Mouse (Mus musculus) MEL-GATA-1-ER (cell line): Measurements from ENCODE around the gene Tmem82.

Source experiments
- DNase-seq: peaks from one replicate; pipeline ENCODE4 v3.0.0-alpha.2; 2012; ENCODE audit warnings: low read depth; ENCODE audit errors: extremely low read depth

The Tmem82 gene

GRCm38 (mm10) chr4:141641961-141642811 lies 23.8 kb upstream of the Tmem82 start:
- DNase-seq: no peak

- no peak for DNase-seq
Measured at GRCm38 (mm10) chr4:141641353-141641771, 22.9 kb upstream of the Tmem82 start.

DNA sequence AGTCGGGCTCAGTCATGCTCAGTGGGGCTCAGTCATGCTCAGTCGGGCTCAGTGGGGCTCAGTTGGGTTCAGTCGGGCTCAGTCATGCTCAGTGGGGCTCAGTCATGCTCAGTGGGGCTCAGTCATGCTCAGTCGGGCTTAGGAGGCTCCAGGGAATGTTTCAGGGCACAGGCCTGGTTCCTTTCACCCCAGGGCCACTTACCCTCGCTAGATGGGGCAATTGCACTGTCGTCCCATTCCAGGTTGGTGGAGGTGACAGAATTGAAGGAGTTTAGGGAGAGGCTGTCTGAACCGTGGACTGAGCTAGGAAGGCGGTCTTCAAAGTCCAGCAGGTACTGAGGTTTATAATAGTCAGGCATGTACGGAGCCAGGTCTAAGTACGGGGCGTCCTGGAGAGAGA lies 21.0 kb upstream of the Tmem82 start:
- no peak for DNase-seq

DNA sequence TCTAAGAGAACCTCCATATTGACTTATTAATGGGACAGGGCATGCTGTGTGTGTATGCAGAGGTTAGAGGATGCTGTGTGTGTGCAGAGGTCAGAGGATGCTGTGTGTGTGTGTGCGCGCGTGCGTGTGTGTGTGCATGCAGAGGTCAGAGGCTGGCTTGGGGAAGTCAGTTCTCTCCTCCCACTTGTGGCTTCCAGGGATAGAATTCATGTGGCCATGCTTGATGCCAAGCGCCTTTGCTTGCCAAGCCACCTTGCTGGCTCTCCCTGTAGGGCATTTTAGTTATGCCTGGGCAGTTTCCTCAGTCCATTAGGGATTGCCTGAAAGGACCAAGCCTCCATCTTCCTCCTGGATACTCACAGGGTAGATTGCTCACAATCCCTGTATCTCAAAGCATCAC lies 18.3 kb upstream of the Tmem82 start:
- no peak for DNase-seq

DNA sequence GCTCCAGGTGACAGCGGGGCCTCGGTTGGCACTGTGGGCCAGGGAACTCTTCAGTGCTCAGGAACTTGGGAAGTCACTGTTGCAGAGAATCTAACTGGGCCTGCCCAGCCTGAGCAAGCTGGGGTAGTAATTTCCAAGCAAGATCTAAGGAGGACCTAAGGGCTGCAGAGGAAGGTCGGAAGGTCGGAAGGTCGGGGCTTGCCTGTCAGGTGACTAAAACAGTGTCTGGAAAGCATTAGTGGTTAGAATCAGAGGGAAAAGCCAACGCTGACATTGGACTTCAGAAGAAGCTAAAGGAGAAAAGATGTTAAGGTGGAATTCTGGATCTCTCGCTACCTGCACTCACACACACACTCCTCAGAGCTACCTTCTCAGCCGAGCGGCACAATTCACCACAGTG lies 17.6 kb upstream of the Tmem82 start:
- no peak for DNase-seq

DNA sequence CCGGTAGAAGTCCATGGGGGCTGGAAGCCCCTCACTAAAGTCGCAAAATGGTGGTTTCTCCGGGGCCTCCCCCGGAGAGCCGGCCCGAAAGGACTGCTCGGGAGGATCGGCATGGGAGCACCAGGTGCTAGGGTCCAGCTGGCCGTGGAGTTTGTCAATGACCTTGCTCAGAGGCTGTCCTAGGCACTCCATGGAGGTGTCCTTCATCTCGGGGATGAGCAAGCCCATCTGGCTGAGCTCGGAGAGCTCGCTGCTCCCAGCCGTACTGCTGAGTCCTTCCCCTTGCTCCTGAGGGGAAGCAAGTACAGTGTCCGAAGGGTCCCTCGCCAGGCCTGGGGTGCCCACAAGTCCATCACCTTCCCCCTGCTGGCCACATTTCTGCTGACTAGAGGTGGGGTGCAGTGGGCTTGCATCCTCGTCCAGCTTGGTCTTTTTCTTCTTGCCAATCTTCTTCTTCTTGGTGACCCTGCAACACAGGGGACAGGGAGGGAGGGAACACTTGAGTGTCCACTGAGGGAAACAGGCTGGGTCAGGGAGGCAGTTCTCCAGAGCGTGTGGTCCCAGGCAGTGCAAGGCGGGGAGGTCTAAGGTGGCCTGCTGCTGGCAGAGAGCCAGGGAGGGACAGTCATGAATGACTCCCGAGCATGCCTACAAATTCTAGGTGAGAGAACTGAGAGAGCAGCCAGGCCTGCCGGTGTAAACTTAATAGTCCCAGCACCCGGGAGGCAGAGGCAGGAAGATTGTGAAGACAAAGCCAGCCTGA lies 13.9 kb upstream of the Tmem82 start:
- no peak for DNase-seq

DNA sequence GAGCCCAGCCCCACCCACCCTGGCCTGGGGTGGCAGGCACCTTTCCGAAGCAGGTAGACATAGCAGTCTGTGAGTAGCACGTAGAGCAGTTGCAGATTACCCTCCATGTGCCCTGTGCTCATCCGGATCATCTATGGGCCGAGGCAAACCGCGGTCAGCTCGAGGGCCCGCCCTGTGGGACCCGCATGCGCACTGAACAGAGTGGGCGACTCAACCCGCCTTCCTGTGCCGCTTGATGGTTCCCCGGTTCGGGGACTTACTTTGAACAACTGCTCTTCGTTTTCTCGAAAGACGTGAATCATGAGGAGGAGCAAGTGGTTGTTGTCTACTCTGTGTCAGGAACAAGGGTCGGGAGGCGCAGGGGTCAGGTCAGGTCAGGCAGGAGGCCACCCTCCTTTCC lies 12.8 kb upstream of the Tmem82 start:
- DNase-seq: no peak

GRCm38 (mm10) chr4:141630021-141630420 lies 11.6 kb upstream of the Tmem82 start:
- DNase-seq: no peak

DNA sequence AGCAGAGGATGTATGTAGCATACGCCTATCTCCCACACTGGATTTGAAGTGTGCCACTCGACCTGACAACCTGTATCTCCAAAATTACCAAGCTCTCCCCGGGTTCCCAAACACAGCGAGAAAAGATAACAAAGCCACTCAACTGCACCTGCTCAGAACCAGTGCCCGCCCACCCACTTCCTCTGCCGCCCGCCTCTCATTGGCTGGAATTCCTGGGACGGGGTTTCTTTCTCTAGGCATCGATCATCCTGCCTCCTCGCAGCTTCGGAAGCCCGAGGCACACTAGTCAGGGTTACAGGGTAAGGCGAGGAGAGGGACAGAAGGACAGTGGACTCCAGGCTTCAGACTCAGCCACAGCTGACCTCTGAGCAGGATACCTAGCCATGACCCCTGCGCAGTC lies 10.2 kb upstream of the Tmem82 start:
- no peak for DNase-seq

GRCm38 (mm10) chr4:141627502-141627901 lies 9.1 kb upstream of the Tmem82 start:
- no peak for DNase-seq

GRCm38 (mm10) chr4:141625774-141626550 lies 7.5 kb upstream of the Tmem82 start:
- DNase-seq: no peak

DNA sequence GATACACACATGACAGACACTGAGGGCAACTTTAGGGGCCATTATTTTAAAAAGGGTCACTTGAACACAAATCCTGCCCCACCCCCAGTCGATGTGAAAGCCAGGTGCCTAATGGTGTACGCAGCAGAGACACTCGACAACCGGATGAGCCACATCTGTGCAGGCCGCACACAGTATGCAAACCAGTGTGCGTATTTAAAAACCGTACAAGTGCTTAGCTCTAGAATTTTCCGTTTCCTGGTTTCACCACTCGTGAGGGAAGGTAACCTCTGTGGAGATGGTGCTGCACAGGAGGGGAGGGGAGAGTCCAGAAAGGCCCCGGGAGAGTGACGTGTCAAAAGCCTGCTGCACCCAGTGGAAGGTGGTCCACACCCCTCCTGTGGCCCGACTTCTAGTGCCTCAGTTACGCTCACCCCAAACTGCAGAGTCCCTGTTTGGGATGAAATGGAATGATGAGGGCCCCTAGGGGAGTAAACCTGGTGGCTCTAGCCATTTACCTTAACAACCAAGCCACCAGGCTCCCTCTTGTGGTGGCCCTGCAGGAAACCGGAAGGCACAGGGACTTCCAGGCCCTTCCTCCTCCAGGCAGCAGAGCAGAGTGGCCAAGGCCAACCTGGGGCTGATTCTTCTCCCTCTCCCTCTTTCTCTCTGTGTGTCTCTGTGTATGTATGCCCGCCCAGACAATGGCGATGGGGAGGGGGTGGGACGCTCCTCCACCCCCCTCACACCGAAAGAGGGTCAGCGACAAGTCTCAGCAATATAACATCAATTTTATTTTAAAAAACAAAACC lies 6.7 kb upstream of the Tmem82 start:
- DNase-seq: no peak

- DNase-seq: no peak
Measured at GRCm38 (mm10) chr4:141624134-141624533, 5.7 kb upstream of the Tmem82 start.

GRCm38 (mm10) chr4:141623666-141624065 lies 5.2 kb upstream of the Tmem82 start, which contains the start of gene Slc25a34:
Gene Slc25a34, minus strand, starts transcription at chr4:141623821.
- DNase-seq: no peak

DNA sequence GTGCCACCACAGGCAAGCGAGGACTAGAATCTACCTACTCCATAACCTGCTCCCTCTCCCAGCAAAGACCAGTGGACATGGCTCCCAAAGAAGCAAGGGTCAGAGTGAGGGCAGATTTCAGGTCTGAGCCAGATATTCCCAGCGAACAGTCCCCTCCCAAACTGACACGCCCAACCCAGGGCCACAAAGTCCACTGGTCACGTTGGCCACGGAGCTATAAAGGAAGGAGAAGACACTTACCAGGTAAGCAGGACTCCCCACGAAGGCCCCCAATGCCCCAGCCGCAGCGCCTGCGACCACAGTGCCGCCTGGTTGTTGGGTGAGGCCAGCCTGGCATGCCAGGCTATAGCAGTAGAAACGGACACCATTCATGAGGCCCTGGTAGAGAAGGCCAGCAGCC lies 4.6 kb upstream of the Tmem82 start:
- DNase-seq: no peak

DNA sequence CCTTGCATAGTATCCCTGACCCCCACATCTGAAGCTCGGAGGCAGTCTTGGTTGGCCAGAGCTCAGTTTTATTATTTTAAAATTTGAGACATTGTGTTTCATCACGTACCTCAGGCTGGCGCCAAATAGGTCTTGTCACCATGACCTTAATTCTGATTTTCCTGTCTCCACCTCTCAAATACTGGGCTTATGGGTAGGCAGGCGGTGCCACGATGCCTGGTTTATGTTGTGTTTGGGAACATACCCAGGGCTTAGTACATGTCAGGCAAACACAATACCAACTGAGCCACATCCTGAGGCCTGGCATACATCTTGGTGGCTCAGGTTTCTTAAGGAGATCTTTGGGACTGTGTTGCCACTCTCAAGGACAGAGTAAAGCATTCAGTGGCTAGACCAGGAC lies 4.1 kb upstream of the Tmem82 start:
- no peak for DNase-seq

DNA sequence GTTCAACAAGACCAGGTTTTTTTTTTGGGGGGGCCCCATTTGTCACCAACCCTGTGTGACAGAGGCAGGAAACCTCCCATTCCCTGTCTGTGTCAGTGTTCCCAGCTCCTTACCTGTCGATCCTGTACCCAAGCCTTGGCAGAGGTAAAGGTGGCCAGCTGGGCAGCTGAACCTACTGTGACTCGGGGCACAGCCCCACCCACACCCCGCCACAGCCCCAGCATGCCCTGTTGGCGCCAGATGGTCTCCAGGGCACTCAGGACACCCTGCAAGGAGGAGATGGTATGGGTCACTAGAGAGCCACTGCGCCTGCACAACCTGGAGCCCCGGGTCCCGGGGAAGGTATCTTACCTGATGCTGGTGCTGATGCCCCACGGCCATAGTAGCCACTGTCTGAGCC lies 3.7 kb upstream of the Tmem82 start:
- DNase-seq: no peak

GRCm38 (mm10) chr4:141621297-141621696 lies 2.9 kb upstream of the Tmem82 start:
- DNase-seq: no peak

DNA sequence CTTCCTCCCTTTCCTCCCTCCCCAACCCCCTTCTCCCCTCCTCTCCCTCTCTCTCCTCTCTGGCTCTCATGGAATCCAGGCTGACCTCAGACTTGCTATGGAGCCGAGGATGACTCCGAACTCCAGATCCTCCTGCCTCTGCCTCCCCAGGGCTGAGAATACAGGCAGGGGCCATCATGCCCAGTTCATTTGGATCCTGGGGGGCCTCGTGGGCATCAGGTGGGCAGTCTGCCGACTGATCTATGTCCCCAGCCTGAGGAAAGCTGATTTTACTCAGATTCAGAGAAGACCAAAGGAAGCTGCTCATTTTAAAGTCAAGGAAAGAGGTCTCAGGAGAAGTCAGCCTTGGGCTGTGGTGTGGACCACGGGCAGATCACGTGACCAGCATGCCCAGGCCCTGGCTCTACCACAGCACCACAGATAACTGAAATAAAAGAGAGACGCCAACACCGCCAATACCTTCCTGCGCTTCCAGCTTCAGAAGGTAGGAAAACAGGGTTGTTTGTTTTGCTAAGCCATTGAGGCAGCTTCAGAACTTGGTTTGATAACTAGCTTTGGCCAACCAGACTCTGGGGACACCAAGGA lies 958 bp upstream of the Tmem82 start:
- no peak for DNase-seq

GRCm38 (mm10) chr4:141617863-141618564 lies 419 bp downstream of the Tmem82 start:
- no peak for DNase-seq
